Mouse (Mus musculus): ENCODE measurements around the gene Lalba. TPM values are rescaled to one million over a fixed set of nuclear protein-coding genes. Genes with fewer than 3 reads are reported as not detected.

Lalba gene
- total RNA-seq (2014; rRNA removed) (not detected in 2 replicates), polyA plus RNA-seq (2015; fragmentation: Nextera tagmentation; extraction: Ambion mirVana) (not detected in 2 replicates)

DNA sequence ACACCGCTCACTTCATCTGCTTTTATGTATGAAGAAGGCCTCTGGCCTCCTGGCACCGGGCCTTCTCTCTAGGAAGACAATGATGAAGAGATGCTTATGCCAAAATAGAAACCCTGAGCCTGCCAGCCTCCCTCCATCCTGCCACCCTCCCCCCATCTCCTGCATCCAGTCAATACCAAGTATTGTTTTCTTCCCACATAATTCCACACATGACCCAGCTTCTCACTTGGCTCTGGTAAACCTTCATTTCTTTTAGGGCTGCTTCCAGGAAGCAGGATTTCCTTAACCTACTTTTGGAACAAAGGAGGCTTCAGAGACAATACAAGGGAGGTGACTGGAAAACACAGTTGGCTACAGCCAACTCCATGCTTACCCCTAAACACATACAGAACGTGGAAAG, at the start of gene Lalba:
Lalba (minus strand) TSS at position 21 of the 400 bp plus-strand sequence.
- WGBS, result 51% methylated on average over 3 of the region's 3 CpGs
- no peak within 1 kb of the TSS for H3K9ac ChIP-seq
- H3K4me3 ChIP-seq (ENCODE audit: low read depth, low read length), result no peak within 1 kb of the TSS
- H3K36me3 ChIP-seq (ENCODE audit: insufficient read depth), result no peaks in the 10 kb centered on the region
- no peaks in the 10 kb centered on the region for H3K9me3 ChIP-seq (ENCODE audit: low read length)
- no peaks in the 10 kb centered on the region for H3K27me3 ChIP-seq (ENCODE audit: insufficient read depth, low read length)
- H3K4me1 ChIP-seq (ENCODE audit: insufficient read depth), result no peaks in the 10 kb centered on the region
- no peak for ATAC-seq
- DNase-seq, result no peak
- no peak within 1 kb of the TSS for H3K27ac ChIP-seq (ENCODE audit: low read depth, low read length)
- no peak for TF ChIP-seq CTCF (IDR thresholded peaks at IDR 0.05; ENCODE audit: low read depth)
- no peak within 1 kb of the TSS for H3K4me2 ChIP-seq (ENCODE audit: low read depth)

DNA sequence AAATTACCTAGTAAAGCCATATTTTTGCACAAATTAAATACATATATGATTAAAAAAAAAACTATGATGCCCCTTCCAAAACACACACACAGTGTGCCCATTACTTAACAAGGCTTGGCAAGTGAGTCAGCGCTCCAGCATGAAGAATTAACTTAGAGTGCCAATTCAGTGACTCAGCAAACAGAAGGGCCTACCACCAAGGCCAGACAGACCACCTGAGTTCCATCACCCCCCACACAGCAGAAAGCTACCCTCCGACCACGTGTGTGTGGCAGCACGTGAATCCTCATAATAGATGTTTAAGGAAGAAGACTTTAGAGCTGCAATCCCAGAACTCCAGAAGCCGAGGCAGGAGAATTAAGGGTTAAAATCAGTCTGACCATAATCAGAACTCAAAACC, 49.8 kb upstream of the Lalba start:
- no peak overlapping the region for H3K27ac ChIP-seq (ENCODE audit: low read depth, low read length)
- H3K9me3 ChIP-seq (ENCODE audit: low read length), result no peaks in the 10 kb centered on the region
- H3K4me2 ChIP-seq (ENCODE audit: low read depth), result peak overlapping the region; percentile 76
- no peak for TF ChIP-seq CTCF (IDR thresholded peaks at IDR 0.05; ENCODE audit: low read depth)
- ATAC-seq (no peak), DNase-seq (no peak)
- H3K9ac ChIP-seq, result peak overlapping the region; percentile 97
- 0 out of 2 replicates have a peak, but pooled peaks cover 3% of the 10 kb centered on the region for H3K4me1 ChIP-seq (ENCODE audit: insufficient read depth)
- no peaks in the 10 kb centered on the region for H3K27me3 ChIP-seq (ENCODE audit: insufficient read depth, low read length)
- H3K4me3 ChIP-seq (ENCODE audit: low read depth, low read length), result peak overlapping the region; percentile 87
- H3K36me3 ChIP-seq (ENCODE audit: insufficient read depth), result peaks cover 26% of the 10 kb centered on the region
- whole genome bisulfite sequencing, result 30% methylated on average over 5 of the region's 5 CpGs

DNA sequence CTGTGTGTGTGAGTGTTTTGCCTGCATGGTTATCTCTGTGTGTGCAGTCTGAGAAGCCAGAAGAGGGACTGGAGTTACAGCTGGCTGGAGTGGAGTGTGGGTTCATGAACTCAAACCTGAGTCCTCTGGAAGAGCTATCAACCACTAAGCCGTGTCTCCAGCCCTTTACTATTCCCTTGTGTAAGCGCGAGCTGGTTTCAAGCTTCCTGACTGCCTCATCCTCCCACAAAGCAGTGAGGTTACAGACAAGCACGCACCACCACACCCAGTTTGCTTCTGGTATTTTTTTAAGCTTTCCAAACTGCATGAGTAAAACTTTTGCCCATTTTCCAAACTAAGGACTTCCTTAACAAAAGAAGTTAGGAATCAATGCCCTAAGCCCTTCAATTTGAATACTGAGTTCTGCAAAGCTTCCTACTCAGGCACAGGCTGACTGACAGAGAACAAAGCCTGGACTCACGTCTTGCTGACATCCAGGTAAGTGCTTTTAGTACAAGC, 45.6 kb upstream of the Lalba start:
- Histone ChIP-seq H3K27ac (ENCODE audit: low read depth, low read length) (no peak overlapping the region), H3K9me3 (ENCODE audit: low read length) (no peaks in the 10 kb centered on the region), H3K9ac (no peak overlapping the region), H3K4me1 (ENCODE audit: insufficient read depth) (0 out of 2 replicates have a peak, but pooled peaks cover 3% of the 10 kb centered on the region), H3K27me3 (ENCODE audit: insufficient read depth, low read length) (no peaks in the 10 kb centered on the region), H3K4me3 (ENCODE audit: low read depth, low read length) (no peak overlapping the region), H3K36me3 (ENCODE audit: insufficient read depth) (peaks cover 50% of the 10 kb centered on the region), H3K4me2 (ENCODE audit: low read depth) (no peak overlapping the region)
- ATAC-seq (no peak), DNase-seq (no peak)
- WGBS, result 87% methylated on average over 5 of the region's 5 CpGs
- no peak for TF ChIP-seq CTCF (IDR thresholded peaks at IDR 0.05; ENCODE audit: low read depth)

DNA sequence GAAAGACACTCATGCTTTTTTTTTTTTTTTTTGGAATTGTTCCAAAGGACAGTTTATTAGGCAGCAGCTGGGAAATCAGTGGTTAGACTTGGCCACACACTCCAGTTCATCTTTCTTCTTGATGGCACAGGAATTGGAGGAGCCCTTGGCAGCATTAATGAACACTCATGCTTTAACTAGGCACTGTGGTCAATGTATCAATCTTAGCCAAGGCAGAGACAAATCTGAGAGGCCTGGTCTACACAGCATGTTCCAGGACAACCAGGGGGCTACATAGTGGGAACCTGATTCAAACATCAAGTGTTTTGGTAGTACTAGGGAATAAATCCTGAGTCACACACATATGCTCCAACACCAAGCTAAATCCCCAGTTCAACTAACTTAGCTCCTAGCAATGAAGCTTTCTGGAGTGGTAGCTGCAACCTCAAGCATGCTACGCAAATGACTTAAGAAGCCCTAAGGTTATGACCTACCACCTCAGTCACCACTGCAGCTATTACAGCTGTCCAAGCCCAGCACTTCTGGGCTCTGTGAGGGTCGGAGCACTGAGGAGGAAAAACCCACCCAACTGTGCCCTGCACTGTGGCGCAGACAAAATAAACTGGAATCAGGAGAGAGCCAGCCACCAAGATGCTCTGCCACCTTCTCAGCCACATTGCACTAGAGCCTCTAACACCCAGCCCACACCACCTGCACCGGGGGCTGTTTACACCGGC, 44.7 kb upstream of the Lalba start:
- 95% methylated on average over 5 of the region's 5 CpGs for WGBS
- no peak for TF ChIP-seq CTCF (IDR thresholded peaks at IDR 0.05; ENCODE audit: low read depth)
- H3K27me3 ChIP-seq (ENCODE audit: insufficient read depth, low read length), result no peaks in the 10 kb centered on the region
- H3K9me3 ChIP-seq (ENCODE audit: low read length), result no peaks in the 10 kb centered on the region
- ATAC-seq, result no peak
- no peak overlapping the region for H3K4me3 ChIP-seq (ENCODE audit: low read depth, low read length)
- no peak overlapping the region for H3K4me2 ChIP-seq (ENCODE audit: low read depth)
- 0 out of 2 replicates have a peak, but pooled peaks cover 1% of the 10 kb centered on the region for H3K4me1 ChIP-seq (ENCODE audit: insufficient read depth)
- no peak for DNase-seq
- no peak overlapping the region for H3K27ac ChIP-seq (ENCODE audit: low read depth, low read length)
- H3K9ac ChIP-seq, result no peak overlapping the region
- H3K36me3 ChIP-seq (ENCODE audit: insufficient read depth), result peaks cover 59% of the 10 kb centered on the region

DNA sequence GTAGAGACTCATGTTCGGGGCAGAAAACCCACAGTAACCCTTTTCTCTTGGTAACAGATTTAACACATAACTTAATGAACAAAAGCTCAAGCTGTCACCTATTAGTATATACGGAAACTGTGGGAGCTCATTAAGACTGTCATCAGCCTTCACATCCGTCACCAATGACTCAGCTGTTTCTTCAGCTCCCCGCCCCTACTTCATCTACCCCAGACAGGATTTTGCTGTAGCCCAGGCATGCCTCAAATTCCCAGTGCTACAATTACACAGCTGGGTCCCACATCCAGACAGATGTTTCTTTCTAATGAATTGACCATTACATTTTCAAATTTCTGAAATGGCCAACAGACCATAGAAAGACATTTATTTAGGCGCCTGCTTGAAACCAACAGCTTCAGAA, 43.5 kb upstream of the Lalba start:
- ATAC-seq, result no peak
- H3K27me3 ChIP-seq (ENCODE audit: insufficient read depth, low read length), result no peaks in the 10 kb centered on the region
- no peaks in the 10 kb centered on the region for H3K4me1 ChIP-seq (ENCODE audit: insufficient read depth)
- no peak overlapping the region for H3K4me2 ChIP-seq (ENCODE audit: low read depth)
- H3K36me3 ChIP-seq (ENCODE audit: insufficient read depth), result peaks cover 69% of the 10 kb centered on the region
- no peak for TF ChIP-seq CTCF (IDR thresholded peaks at IDR 0.05; ENCODE audit: low read depth)
- WGBS, result 54% methylated on average over 5 of the region's 5 CpGs
- no peak overlapping the region for H3K9ac ChIP-seq
- no peaks in the 10 kb centered on the region for H3K9me3 ChIP-seq (ENCODE audit: low read length)
- H3K27ac ChIP-seq (ENCODE audit: low read depth, low read length), result no peak overlapping the region
- DNase-seq, result no peak
- H3K4me3 ChIP-seq (ENCODE audit: low read depth, low read length), result no peak overlapping the region

DNA sequence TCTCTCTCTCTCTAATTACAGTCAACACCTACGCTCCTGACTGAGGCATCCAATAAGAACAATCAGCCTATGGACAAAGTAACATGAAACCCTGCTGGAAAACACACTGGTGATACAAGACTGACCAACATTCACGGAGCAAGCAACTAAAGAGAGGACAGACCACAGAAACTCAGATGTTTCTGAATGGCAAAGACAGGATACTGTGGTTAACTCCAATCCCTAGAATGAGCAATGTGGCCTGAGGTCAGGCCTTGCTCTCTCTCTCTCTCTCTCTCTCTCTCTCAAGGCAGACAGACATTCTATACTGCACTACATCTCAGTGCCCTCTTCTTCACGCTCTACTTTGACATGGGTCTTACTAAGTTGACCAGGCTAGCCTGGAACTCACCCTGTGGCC, 38.7 kb upstream of the Lalba start:
- 86% methylated on average over 3 of the region's 3 CpGs for WGBS
- no peaks in the 10 kb centered on the region for H3K9me3 ChIP-seq (ENCODE audit: low read length)

More for the DNA sequence above, 38.7 kb upstream of the Lalba start:
- H3K27me3 ChIP-seq (ENCODE audit: insufficient read depth, low read length), result no peaks in the 10 kb centered on the region
- no peak overlapping the region for H3K4me3 ChIP-seq (ENCODE audit: low read depth, low read length)
- no peak overlapping the region for H3K27ac ChIP-seq (ENCODE audit: low read depth, low read length)
- no peak for ATAC-seq
- no peak for TF ChIP-seq CTCF (IDR thresholded peaks at IDR 0.05; ENCODE audit: low read depth)
- H3K4me2 ChIP-seq (ENCODE audit: low read depth), result no peak overlapping the region
- no peak for DNase-seq
- H3K9ac ChIP-seq, result no peak overlapping the region
- H3K4me1 ChIP-seq (ENCODE audit: insufficient read depth), result no peaks in the 10 kb centered on the region
- H3K36me3 ChIP-seq (ENCODE audit: insufficient read depth), result peaks cover 65% of the 10 kb centered on the region
